Mouse (Mus musculus) cerebellum, adult 9-11 months (tissue): ENCODE measurements around the gene Dnajc19.
"Not testable (repeated sequence)": the region's sequence is repeated elsewhere in the genome, so short reads cannot be mapped to it uniquely, and the experiment has no call there.

Experiments used
- DNase-seq: peaks from one replicate; pipeline ENCODE4 v3.0.0; 2022

The Dnajc19 gene

GRCm38 (mm10) chr3:34080900-34081662 lies at the start of gene Dnajc19:
TSS of gene Dnajc19 (minus strand) at chr3:34081321.
- peak; percentile 95 for DNase-seq

- no peak for DNase-seq
Measured at GRCm38 (mm10) chr3:34129957-34130356, 48.8 kb upstream of the Dnajc19 start.

GRCm38 (mm10) chr3:34121311-34121710 lies 40.2 kb upstream of the Dnajc19 start:
- DNase-seq = no peak

GRCm38 (mm10) chr3:34120791-34121190 lies 39.7 kb upstream of the Dnajc19 start:
- DNase-seq = no peak

- no peak for DNase-seq
Measured at GRCm38 (mm10) chr3:34119869-34120268, 38.7 kb upstream of the Dnajc19 start.

GRCm38 (mm10) chr3:34115806-34116205 lies 34.7 kb upstream of the Dnajc19 start:
- no peak for DNase-seq

GRCm38 (mm10) chr3:34111941-34112685 lies 31.0 kb upstream of the Dnajc19 start:
- no peak for DNase-seq

GRCm38 (mm10) chr3:34107631-34108030 lies 26.5 kb upstream of the Dnajc19 start:
- DNase-seq = no peak

GRCm38 (mm10) chr3:34106421-34106820 lies 25.3 kb upstream of the Dnajc19 start:
- DNase-seq = no peak

- DNase-seq = no peak
Measured at GRCm38 (mm10) chr3:34103902-34104672, 23.0 kb upstream of the Dnajc19 start.

- no peak for DNase-seq
Measured at GRCm38 (mm10) chr3:34102891-34103290, 21.8 kb upstream of the Dnajc19 start.

GRCm38 (mm10) chr3:34083655-34084054 lies 2.5 kb upstream of the Dnajc19 start:
- DNase-seq = no peak

- peak; percentile 17 for DNase-seq
Measured at GRCm38 (mm10) chr3:34081929-34082328, 808 bp upstream of the Dnajc19 start.

GRCm38 (mm10) chr3:34076058-34076759 lies 4.9 kb downstream of the Dnajc19 start:
- no peak for DNase-seq

GRCm38 (mm10) chr3:34072726-34073125 lies 8.4 kb downstream of the Dnajc19 start:
- DNase-seq = no peak

- not testable (repeated sequence) for DNase-seq
Measured at GRCm38 (mm10) chr3:34068943-34069342, 12.2 kb downstream of the Dnajc19 start.

- no peak for DNase-seq
Measured at GRCm38 (mm10) chr3:34062352-34062751, 18.8 kb downstream of the Dnajc19 start.

- no peak for DNase-seq
Measured at GRCm38 (mm10) chr3:34041990-34042389, 39.1 kb downstream of the Dnajc19 start.

GRCm38 (mm10) chr3:34035706-34036105 lies 45.4 kb downstream of the Dnajc19 start:
- no peak for DNase-seq

GRCm38 (mm10) chr3:34034803-34035202 lies 46.3 kb downstream of the Dnajc19 start:
- no peak for DNase-seq

GRCm38 (mm10) chr3:34033720-34034364 lies 47.3 kb downstream of the Dnajc19 start:
- no peak for DNase-seq

- DNase-seq = no peak
Measured at GRCm38 (mm10) chr3:34030601-34031000, 50.5 kb downstream of the Dnajc19 start.
